Mouse (Mus musculus) limb, embryonic 11.5 days (tissue): ENCODE results near the gene Ttc38. TPM values are rescaled to one million over a fixed set of nuclear protein-coding genes. Genes with fewer than 3 reads are reported as not detected.

ENCODE experiments used
- ATAC-seq: fragments of 200-750 bp; cut with Nextera tagmentation; 2 replicates; pipeline ENCODE4 v1.8.0; 2017; ENCODE audit warnings: low read depth; ENCODE audit not compliant: insufficient number of reproducible peaks, low FRiP score, low TSS enrichment
- DNase-seq: peaks from one replicate; pipeline ENCODE4 v3.0.0-alpha.2; 2015; ENCODE audit warnings: low spot score
- H3K27ac ChIP-seq: fragments of 300-500 bp; sonication (generic); replicated peaks from 2 replicates; pipeline ENCODE4 v1.5.1; 2014; ENCODE audit warnings: low read depth, mild to moderate bottlenecking, low read length
- H3K27me3 ChIP-seq: fragments of 300-500 bp; sonication (generic); 2 replicates; pipeline ENCODE4 v1.6.1; 2014; ENCODE audit warnings: mild to moderate bottlenecking, low read length, mixed read lengths; ENCODE audit not compliant: control insufficient read depth, insufficient read depth
- H3K36me3 ChIP-seq: fragments of 300-500 bp; sonication (generic); 2 replicates; pipeline ENCODE4 v1.6.1; 2014; ENCODE audit warnings: mild to moderate bottlenecking, low read length, moderate library complexity, mixed read lengths; ENCODE audit not compliant: control insufficient read depth, insufficient read depth
- H3K4me1 ChIP-seq: fragments of 300-500 bp; sonication (generic); 2 replicates; pipeline ENCODE4 v1.6.1; 2014; ENCODE audit warnings: low read length, mixed read lengths; ENCODE audit not compliant: control insufficient read depth, insufficient read depth
- H3K4me2 ChIP-seq: fragments of 300-500 bp; sonication (generic); 2 replicates; pipeline ENCODE4 v1.6.1; 2014; ENCODE audit warnings: low read depth, mild to moderate bottlenecking, moderate library complexity; ENCODE audit not compliant: severe bottlenecking
- H3K4me3 ChIP-seq: fragments of 300-500 bp; sonication (generic); 2 replicates; pipeline ENCODE4 v1.5.1; 2014; ENCODE audit warnings: low read depth, low read length
- H3K9ac ChIP-seq: fragments of 300-500 bp; sonication (generic); 2 replicates; pipeline ENCODE4 v1.6.1; 2014; ENCODE audit warnings: mild to moderate bottlenecking, low read length
- H3K9me3 ChIP-seq: fragments of 300-500 bp; sonication (generic); 2 replicates; pipeline ENCODE4 v1.6.1; 2016; ENCODE audit warnings: low read length; ENCODE audit not compliant: control insufficient read depth
- WGBS: fragments of 180-500 bp; shearing (Covaris S2); extraction: QIAGEN DNeasy Blood & Tissue Kit; methylation state at CpG from one replicate; pipeline ENCODE4 v1.1.7; 2014; 5-methylcytosine and 5-hydroxymethylcytosine counted together
- polyA plus RNA-seq: library from polyadenylated mRNA; unstranded; fragments of >200 nt; fragmentation: Nextera tagmentation; extraction: Ambion mirVana; gene quantifications from 2 replicates; pipeline ENCODE4 v1.2.1, GENCODE M21; 2014

The Ttc38 gene
- 3.7 and 4.1 TPM in 2 replicates for polyA plus RNA-seq

DNA sequence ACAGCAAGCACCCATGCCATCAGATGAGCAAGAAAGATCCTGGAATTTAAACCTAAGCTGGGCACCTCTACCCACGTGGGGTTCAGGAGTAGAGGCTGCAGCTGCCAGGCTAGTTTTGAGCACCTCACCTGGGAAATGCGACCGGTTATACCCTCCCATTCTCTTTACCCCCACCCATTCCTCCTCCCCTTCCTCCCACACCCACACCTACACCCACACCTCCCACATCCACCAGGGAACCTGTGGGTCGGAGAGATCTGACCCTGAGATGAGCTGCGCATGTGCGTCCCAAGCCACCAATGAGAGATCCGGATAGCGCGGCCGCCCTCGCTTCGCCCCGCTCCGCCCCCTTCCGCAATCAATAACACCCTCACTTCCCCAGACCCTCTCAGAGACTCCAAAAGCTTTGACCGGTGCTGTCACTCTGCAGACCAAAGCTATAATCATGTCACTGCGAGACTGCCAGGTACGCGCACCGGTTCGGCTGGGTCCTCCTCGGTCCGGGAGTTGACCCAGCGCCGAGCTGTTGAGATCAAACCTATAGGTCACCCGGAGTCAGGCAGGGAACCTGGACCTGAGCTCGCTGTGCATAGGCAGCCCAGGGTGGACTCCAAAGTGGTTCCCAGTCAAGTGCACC is at the start of gene Ttc38:
TSS of gene Ttc38 (plus strand) at position 353 of the 637 bp plus-strand sequence.
- no peaks in the 10 kb centered on the region for H3K9me3 ChIP-seq
- H3K27me3 ChIP-seq = no peaks in the 10 kb centered on the region
- peak within 1 kb of the TSS; percentile 56 for H3K9ac ChIP-seq
- H3K4me3 ChIP-seq = peak within 1 kb of the TSS; percentile 48
- ATAC-seq (peak; percentile 85), DNase-seq (peak; percentile 79)
- H3K4me2 ChIP-seq = peak within 1 kb of the TSS; percentile 79
- under 1% methylated on average over 27 of the region's 27 CpGs for WGBS
- H3K27ac ChIP-seq = no peak within 1 kb of the TSS
- H3K36me3 ChIP-seq = no peaks in the 10 kb centered on the region
- H3K4me1 ChIP-seq = 0 out of 2 replicates have a peak, but pooled peaks cover 3% of the 10 kb centered on the region

DNA sequence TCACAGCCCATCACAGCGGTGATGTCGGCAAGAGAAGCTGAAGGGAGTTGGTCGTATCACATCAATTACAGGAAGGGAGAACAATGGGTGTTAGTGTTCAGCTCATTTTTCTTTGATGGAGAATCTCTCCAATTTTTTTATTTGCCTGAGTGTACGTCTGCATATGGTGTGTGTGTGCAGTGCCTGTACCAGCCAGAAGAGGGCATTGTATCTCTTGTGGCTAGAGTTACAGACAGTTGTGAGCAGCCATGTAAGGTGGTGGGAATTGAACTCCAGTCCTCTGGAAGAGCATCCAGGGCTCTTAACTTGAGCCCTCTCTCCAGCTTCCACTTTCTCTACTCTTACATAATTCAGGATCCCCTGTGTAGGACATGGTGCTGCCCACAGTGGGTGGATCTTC is 49.0 kb upstream of the Ttc38 start:
- no peaks in the 10 kb centered on the region for H3K9me3 ChIP-seq
- no peak for DNase-seq
- H3K36me3 ChIP-seq = no peaks in the 10 kb centered on the region
- 93% methylated on average over 4 of the region's 4 CpGs for WGBS
- no peaks in the 10 kb centered on the region for H3K4me1 ChIP-seq
- H3K27me3 ChIP-seq = no peaks in the 10 kb centered on the region
- no peak overlapping the region for H3K27ac ChIP-seq
- H3K4me2 ChIP-seq = no peak overlapping the region
- no peak overlapping the region for H3K9ac ChIP-seq
- no peak overlapping the region for H3K4me3 ChIP-seq
- ATAC-seq = no peak

DNA sequence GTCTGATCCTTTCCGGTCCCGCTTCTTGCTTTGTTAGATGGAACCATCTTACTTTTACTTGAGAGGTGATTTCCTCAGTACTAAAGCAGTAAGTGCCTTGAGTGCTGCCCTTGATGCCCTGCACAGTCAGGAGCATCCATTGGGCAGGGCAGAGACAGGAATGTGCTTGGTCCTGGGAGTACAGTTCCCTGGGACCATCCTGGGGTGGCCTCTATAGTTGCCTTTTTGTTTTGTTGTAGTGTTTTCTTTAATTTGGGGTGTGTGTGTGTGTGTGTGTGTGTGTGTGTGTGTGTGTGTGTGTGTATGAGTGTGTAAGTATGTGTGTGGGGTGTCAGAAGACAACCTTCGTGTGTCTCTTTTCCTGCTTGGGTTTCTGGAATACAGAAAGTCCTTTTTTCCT is 47.8 kb upstream of the Ttc38 start:
- Histone ChIP-seq H3K36me3 (no peaks in the 10 kb centered on the region), H3K27me3 (no peaks in the 10 kb centered on the region), H3K4me2 (no peak overlapping the region), H3K4me1 (no peaks in the 10 kb centered on the region), H3K9ac (no peak overlapping the region), H3K9me3 (no peaks in the 10 kb centered on the region), H3K4me3 (no peak overlapping the region), H3K27ac (no peak overlapping the region)
- ATAC-seq (no peak), DNase-seq (no peak)
- 81% methylated on average over 3 of the region's 3 CpGs for WGBS

DNA sequence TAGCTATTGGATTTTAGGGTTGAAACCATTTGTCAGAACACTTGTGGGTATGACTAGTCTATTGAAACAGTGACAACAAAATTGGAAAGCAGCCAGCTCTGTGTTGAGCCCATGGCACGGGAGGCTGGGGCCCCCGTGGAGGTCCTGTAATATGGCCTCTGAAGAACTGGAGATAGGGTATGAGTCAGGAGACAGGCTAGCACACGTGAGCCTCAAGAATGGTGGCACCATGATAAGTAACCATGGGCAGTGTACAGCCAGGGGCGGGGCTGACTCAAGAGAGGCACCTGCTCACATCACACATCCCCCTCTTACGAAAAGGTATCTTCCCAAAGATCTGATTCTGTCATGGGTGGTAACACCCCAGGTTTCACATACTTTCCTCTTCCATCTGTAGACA is 45.4 kb upstream of the Ttc38 start:
- H3K9ac ChIP-seq = no peak overlapping the region
- H3K36me3 ChIP-seq = no peaks in the 10 kb centered on the region
- no peak overlapping the region for H3K4me3 ChIP-seq
- no peak for ATAC-seq
- H3K9me3 ChIP-seq = no peaks in the 10 kb centered on the region
- H3K27me3 ChIP-seq = no peaks in the 10 kb centered on the region
- no peak overlapping the region for H3K27ac ChIP-seq
- 85% methylated on average over 5 of the region's 5 CpGs for whole genome bisulfite sequencing
- DNase-seq = no peak
- H3K4me1 ChIP-seq = no peaks in the 10 kb centered on the region
- no peak overlapping the region for H3K4me2 ChIP-seq

DNA sequence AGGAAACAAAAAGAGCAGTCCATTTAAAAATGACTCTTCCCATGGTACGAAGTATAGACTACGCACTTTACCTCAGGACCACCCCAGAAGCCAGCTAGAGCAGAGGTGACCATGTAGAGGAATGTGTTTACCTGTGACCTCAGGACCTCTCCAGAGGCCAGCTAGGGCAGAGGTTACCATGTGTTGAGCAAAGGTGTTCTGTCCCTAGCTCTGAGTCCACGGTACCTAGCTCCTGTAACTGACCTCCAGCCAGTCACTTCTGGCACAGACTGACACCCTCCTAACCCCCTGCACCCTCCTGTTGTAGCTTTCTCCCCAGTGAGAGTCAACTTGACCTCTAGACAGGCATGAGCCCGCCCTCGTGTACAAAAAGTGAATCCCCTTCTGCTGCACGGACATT is 44.6 kb upstream of the Ttc38 start:
- Histone ChIP-seq H3K4me1 (no peaks in the 10 kb centered on the region), H3K27me3 (no peaks in the 10 kb centered on the region), H3K4me2 (no peak overlapping the region), H3K9me3 (no peaks in the 10 kb centered on the region), H3K27ac (no peak overlapping the region), H3K4me3 (no peak overlapping the region), H3K9ac (no peak overlapping the region), H3K36me3 (no peaks in the 10 kb centered on the region)
- WGBS = 90% methylated on average over 6 of the region's 6 CpGs
- DNase-seq (no peak), ATAC-seq (no peak)

DNA sequence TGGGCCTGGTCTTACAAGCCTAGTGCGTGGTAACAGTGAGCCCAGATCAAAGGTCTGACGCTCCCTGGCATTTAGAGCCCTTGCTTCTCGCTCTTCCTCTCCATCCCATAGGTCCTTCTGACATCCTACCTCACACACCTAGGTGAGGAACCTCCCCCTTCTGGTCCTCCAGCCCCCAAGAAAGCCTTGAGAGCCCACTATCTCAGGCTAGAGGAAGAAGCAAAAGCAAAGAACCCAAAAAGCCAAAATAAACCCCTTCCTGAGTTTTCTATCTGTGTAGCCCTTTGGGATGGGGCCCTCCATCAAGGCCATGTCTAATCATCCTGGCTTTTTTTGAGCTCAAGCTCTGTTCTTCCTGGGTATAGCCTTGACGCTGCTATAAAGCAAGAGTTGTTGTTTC is 44.1 kb upstream of the Ttc38 start:
- Histone ChIP-seq H3K9ac (no peak overlapping the region), H3K9me3 (no peaks in the 10 kb centered on the region), H3K4me1 (no peaks in the 10 kb centered on the region), H3K27me3 (no peaks in the 10 kb centered on the region), H3K27ac (no peak overlapping the region), H3K4me3 (no peak overlapping the region), H3K4me2 (no peak overlapping the region), H3K36me3 (no peaks in the 10 kb centered on the region)
- ATAC-seq (no peak), DNase-seq (no peak)
- WGBS = 89% methylated on average over 4 of the region's 4 CpGs

DNA sequence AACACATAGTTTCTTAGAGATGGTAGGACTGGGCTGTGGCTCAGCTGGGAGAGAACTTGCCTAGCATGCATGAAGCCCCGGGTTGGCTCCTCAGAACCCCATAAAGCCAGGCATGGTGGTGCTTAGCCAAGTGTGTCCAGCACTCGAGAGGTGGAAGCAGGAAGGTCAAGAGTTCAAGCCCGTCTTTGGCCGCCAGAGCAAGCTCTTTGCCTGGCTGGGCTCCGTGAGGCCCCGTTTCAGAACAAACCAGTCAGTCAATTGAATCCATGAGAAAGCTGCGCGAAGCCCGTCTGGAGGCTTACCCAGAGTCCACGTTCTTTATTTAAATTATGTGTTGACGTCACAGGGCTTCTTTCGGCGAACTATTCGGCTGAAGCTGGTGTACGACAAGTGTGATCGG is 43.5 kb upstream of the Ttc38 start:
- no peaks in the 10 kb centered on the region for H3K4me1 ChIP-seq
- H3K9me3 ChIP-seq = no peaks in the 10 kb centered on the region
- H3K4me3 ChIP-seq = no peak overlapping the region
- ATAC-seq = no peak
- H3K4me2 ChIP-seq = no peak overlapping the region
- H3K36me3 ChIP-seq = no peaks in the 10 kb centered on the region
- WGBS = 76% methylated on average over 16 of the region's 16 CpGs
- H3K9ac ChIP-seq = no peak overlapping the region
- H3K27me3 ChIP-seq = no peaks in the 10 kb centered on the region
- no peak overlapping the region for H3K27ac ChIP-seq
- no peak for DNase-seq

DNA sequence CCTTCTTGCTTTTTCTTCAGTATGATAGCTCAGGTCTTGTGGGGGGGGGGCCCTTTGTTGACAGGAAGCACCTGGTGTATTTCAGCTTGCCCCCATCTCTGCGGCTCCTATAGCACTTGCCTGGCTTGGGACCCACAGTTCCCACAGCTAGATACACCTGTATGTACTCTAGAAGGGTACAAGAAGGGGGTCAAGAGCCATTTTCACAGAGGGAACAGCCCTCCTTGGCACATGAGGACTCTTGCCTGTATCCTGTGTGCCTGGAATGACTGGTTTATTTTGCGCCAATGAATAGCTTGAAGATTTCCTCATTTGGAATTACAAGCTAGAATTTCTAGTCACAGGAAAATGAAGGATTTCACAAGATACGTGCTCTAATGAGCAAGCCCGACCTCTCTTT is 40.7 kb upstream of the Ttc38 start:
- H3K9me3 ChIP-seq = no peaks in the 10 kb centered on the region
- 93% methylated on average over 4 of the region's 4 CpGs for WGBS
- no peaks in the 10 kb centered on the region for H3K36me3 ChIP-seq
- H3K4me2 ChIP-seq = no peak overlapping the region
- ATAC-seq = no peak
- no peak overlapping the region for H3K4me3 ChIP-seq
- no peaks in the 10 kb centered on the region for H3K4me1 ChIP-seq
- DNase-seq = no peak
- H3K9ac ChIP-seq = no peak overlapping the region
- no peak overlapping the region for H3K27ac ChIP-seq
- H3K27me3 ChIP-seq = no peaks in the 10 kb centered on the region

DNA sequence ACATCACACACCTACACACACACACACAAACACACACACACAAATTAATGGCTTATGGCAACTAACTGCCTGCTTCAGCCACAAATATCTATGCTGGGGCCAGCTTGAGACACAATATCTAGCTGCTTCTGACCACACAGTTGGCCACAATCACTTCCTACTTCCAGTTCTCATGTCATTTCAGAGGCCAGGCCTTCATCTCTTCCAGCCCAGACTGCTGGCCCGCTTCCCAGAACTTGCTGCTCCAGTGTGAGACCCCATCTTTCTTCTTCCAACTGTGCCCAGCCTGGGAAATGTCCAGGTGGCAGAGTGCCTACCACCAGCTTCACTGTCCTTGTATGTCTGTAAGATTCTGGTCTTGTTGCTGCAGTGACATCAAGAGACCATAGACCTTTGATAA is 39.3 kb upstream of the Ttc38 start:
- Histone ChIP-seq H3K4me1 (no peaks in the 10 kb centered on the region), H3K27me3 (no peaks in the 10 kb centered on the region), H3K9ac (no peak overlapping the region), H3K27ac (no peak overlapping the region), H3K4me2 (no peak overlapping the region), H3K4me3 (no peak overlapping the region), H3K36me3 (no peaks in the 10 kb centered on the region), H3K9me3 (no peaks in the 10 kb centered on the region)
- WGBS = 78% methylated on average over 1 of the region's 1 CpGs
- ATAC-seq = no peak
- DNase-seq = no peak
